Mouse (Mus musculus) heart, postnatal 25 days (tissue): ENCODE measurements around the gene Castor2. TPM values are rescaled to one million over a fixed set of nuclear protein-coding genes. Genes with fewer than 3 reads are reported as not detected.

ENCODE experiments used
- DNase-seq: peaks from one replicate; pipeline ENCODE4 v3.0.0; 2022; ENCODE audit warnings: low spot score
- intact Hi-C: fragments of 180-260 bp; cut with DNase I; formaldehyde crosslinking; loops from one replicate; pipeline ENCODE4 v1.15.1; 2025
- total RNA-seq, 2 experiments: library from RNA; stranded (reverse); gene quantifications; 2 replicates each; pipeline ENCODE4 v1.2.3; 2021

Castor2 gene
- total RNA-seq, 2 experiments from 2014 or later, result 24.0 to 28.7 TPM

DNA sequence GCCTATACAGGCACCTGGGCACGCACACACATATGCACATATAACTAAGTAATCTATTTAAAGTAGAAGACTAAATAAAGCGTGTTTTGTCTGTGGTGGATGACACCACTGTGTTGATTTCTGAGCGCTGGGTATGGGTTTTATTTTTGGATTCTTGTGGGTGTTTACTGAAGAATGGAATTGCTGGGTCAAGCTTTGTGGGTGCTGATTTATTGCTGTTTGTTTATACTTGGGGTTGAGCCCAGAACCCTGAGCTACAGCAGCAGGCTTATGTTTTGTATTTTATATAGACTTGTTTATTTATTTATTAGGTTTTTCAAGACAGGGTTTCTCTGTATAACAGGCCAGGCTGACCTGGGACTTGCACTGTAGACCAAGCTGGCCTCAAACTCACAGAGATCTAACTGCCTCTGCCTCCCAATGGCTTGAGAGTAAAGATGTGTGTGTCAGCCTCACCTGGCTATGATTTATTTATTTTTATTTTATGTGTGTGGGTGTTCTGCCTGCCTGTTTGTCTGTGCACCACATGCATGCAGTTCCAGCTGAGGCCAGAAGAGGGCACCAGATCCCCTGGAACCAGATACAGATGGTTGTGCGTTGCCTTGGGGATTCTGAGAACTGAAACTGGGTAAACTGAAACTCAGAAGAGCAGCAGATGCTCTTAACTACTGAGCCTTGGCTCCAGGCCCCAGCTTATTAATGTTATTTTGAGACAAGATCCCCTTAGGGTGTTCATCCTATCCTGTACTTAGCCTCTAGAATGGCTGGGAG is 87.6 kb downstream of the Castor2 start:
- intact Hi-C loops, result loop anchor here (10.0 kb wide), 1 partner anchor 128 kb away; the partner anchor contains the start of gene Gtf2i
- DNase-seq, result no peak

DNA sequence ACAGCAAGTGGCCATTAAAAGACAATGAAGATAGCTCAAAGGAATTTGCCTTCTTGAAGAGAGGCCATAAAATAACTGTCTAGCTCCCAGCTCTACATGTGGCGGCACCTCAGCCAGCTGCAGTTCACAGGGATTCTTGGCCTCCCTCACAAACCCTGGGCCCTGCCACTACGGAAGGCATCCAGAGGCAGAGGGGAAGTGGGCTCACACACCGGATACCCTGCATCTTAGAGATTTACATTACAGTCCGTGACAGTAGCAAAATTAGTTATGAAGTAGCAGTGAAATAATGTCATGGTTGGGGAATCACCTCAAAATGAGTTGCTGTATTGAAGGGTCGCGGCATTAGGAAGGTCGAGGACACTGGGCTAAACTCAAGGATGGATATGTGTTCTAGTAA is 89.1 kb downstream of the Castor2 start:
- intact Hi-C loops, result loop anchor here (10.0 kb wide), 1 partner anchor 126 kb away; the partner anchor contains the start of gene Gtf2i

DNA sequence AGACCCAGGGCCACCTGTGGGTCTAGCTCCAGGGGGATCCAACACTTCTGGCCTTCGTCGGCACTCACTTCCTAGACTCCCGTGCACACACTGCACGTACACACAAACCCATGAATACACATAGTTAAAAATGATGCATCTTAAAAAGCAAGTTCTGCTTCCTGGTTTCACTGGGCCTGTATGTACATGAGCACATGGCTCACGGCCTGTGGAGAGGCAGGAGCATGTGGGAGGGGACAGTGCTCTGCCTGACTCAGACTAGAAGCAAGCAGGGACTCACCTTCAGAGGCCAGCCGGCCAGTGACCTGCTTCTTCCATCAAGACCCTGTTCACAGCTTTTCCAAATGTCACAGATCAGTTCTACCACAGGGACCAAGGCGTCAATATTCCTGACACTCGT is 94.2 kb downstream of the Castor2 start:
- intact Hi-C loops, result no loop called here
- DNase-seq, result no peak

More for the DNA sequence above, 89.1 kb downstream of the Castor2 start:
- DNase-seq, result no peak

Other genes with a start within 250 kb of the Castor2 start
- gene Rcc1l, start 77.1 kb downstream of the Castor2 start, total RNA-seq, result 10 to 100 TPM; 27.6 to 30.5 TPM
- 1 to 10 TPM; 4.0 to 5.1 TPM for gene Gtf2ird2, start 84.3 kb downstream of the Castor2 start, total RNA-seq
- gene Ncf1, start 129.9 kb downstream of the Castor2 start, total RNA-seq, result 1 to 10 TPM; 5.0 to 5.3 TPM
- 100 to 1,000 TPM; 194 to 218 TPM for gene Gtf2i, start 215.0 kb downstream of the Castor2 start, total RNA-seq